Mouse (Mus musculus): ENCODE results near the gene P3h3. TPM values are rescaled to one million over a fixed set of nuclear protein-coding genes. Genes with fewer than 3 reads are reported as not detected.
"Not testable (repeated sequence)": the region's sequence is repeated elsewhere in the genome, so short reads cannot be mapped to it uniquely, and the experiment has no call there.

P3h3 gene
- 59.8 and 61.4 TPM in 2 replicates for polyA plus RNA-seq (2016; fragmentation: Nextera tagmentation; extraction: Ambion mirVana)

DNA sequence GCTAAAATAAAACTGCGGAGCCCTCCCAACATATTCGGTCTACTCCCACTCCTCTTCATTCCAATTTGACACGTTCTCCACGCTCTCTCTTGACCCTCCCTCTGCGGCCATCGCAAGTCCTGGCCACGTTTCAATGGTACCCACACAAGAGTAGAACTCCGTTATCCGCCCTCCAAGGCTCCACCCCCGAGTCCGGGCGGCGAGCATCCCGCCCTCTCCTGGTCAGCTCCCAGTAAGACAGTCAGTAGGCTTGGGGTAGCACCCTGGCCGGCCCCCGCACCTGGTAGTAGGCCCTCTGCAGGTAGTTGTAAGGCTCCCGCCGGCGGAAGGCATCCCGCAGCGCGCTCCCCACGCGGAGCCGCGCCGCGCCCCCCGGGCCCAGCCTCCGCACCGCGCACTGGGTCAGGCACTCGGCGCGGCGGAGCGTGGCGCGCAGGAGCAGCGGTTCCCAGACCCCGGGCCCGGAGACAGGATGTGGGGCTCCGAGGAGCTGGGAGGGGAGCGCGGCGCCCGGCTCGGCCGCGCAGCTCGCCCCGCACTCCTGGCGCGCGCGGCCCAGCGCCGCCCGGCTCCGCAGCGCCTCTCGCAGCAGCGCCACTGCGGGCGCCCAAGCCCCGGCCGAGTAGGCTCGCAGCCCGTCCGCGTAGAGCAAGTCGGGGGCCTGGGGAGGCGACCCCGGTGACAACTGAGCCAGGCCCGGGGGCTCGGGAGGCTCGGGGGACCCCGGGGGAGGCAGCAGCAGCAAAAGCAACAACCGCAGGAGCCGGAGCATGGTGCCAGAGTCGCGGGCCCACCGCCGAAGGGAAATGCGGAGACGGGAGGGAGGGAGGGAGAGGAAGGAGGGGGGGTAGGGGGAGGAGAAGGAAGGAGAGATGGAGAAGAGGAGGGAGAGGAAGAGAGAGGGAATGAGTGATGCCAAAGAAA, at the start of gene P3h3:
Gene P3h3, minus strand, starts transcription at position 837 of the 924 bp plus-strand sequence.
- Histone ChIP-seq H3K9me3 (no peaks in the 10 kb centered on the region), H3K9ac (replicated peaks) (peak within 1 kb of the TSS; percentile 99), H3K4me3 (replicated peaks) (peak within 1 kb of the TSS; percentile 86), H3K4me1 (replicated peaks) (peaks cover 44% of the 10 kb centered on the region), H3K27ac (peak within 1 kb of the TSS; percentile 99), H3K4me2 (peak within 1 kb of the TSS; percentile 80), H3K36me3 (peaks cover 32% of the 10 kb centered on the region), H3K27me3 (peaks cover 12% of the 10 kb centered on the region; the same call in 1 of the 2 replicates)
- under 1% methylated on average over 83 of the region's 86 CpGs for WGBS
- ATAC-seq (ENCODE audit: insufficient number of reproducible peaks, insufficient read depth, low FRiP score, low TSS enrichment, low read depth), result peak; percentile 83

DNA sequence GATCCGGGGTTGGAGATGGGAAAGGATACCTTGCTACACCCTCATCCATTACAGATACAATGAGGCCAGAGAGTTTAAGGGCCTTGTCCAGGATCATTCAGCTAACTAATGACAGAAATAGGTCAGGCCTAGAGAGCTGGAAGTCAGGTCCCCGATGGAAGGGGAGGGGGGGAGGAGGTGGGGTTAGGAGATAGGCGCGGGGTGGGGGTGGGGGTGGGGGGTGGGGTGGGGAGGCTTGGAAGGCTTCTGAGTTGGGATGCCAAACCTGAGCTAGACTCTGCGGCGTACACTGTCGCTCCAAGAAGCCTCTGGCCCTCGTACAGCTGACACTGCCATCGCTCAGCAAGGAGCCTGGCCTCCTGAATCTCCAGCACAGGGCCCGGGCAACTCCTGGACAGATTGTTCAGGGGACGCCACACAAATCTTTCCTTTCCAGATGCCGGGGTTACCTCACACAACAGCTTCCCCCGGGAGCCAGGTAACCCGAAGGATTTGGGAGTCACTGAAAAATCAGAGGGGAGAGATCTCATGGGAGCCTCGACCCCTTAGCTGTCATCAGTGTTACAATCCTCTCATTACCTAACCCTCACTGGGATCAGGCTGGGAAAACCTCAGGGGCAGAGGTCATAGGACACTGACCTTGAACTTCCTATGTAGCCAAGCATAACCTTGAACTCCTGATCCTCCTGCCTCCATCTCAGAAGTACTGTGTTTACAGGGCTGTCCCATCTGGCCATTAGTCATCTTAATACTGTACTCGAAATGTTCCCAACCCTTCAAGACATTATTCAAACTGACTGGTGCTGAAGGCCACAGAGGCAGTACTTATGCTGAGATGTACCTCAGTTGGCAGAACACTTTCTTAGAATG, 47.7 kb upstream of the P3h3 start:
- peak overlapping the region; percentile 69 for H3K4me2 ChIP-seq
- no peak for ATAC-seq (ENCODE audit: insufficient number of reproducible peaks, insufficient read depth, low FRiP score, low TSS enrichment, low read depth)
- no peaks in the 10 kb centered on the region for H3K36me3 ChIP-seq
- H3K9me3 ChIP-seq, result no peaks in the 10 kb centered on the region
- peaks cover 19% of the 10 kb centered on the region for H3K27me3 ChIP-seq
- peaks cover 20% of the 10 kb centered on the region for H3K4me1 ChIP-seq (replicated peaks)
- 36% methylated on average over 15 of the region's 16 CpGs for WGBS
- peak overlapping the region; percentile 48 for H3K4me3 ChIP-seq (replicated peaks)
- peak overlapping the region; percentile 99 for H3K27ac ChIP-seq
- H3K9ac ChIP-seq (replicated peaks), result peak overlapping the region; percentile 80; the same call in 1 of the 2 replicates

DNA sequence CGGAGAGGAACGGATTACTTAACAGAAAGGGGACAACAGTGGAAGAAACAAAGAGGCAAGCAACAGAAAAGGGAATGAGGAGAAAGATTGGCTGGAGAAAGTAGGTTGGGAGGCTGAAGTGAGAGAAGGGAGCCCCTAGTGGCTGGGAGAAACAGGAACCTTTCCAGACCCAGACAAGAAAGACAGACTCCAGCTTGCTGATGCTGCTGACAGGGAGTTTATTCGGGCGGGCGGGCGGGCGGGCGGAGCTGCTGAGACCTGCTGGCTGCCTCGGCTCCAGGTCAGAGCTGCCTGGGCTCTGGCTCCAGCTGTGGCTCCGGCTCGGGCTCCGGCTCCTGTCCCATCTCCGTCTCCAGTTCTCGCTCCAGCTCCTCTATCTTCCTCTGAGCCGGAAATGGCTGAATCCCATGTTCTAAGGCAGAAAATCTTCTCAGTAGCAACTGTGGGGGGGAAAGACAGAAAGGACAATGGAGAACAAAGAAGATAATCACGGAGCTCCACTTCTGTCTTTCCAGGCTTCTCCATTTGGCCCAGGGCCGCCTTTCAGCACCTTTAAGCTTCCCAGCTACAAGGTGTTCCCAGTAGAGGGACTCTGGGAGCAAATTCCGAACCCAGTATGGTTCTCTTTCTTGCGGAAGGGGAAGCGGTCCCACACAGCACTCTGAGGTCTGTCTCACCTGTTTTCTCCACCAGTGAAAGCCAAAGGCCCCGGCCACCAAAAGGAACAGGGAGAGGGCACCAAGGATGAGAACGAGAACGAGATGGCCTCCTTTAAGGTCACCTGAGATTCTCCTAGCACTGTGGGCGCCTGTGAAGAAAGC, 46.8 kb upstream of the P3h3 start:
- peak; percentile 65 for ATAC-seq (ENCODE audit: insufficient number of reproducible peaks, insufficient read depth, low FRiP score, low TSS enrichment, low read depth)
- peak overlapping the region; percentile 99 for H3K27ac ChIP-seq
- no peaks in the 10 kb centered on the region for H3K36me3 ChIP-seq
- 7% methylated on average over 22 of the region's 24 CpGs for WGBS
- peak overlapping the region; percentile 80 for H3K9ac ChIP-seq (replicated peaks)
- H3K27me3 ChIP-seq, result peaks cover 11% of the 10 kb centered on the region
- H3K4me3 ChIP-seq (replicated peaks), result peak overlapping the region; percentile 48
- peak overlapping the region; percentile 69 for H3K4me2 ChIP-seq
- peaks cover 12% of the 10 kb centered on the region for H3K4me1 ChIP-seq (replicated peaks)
- no peaks in the 10 kb centered on the region for H3K9me3 ChIP-seq

DNA sequence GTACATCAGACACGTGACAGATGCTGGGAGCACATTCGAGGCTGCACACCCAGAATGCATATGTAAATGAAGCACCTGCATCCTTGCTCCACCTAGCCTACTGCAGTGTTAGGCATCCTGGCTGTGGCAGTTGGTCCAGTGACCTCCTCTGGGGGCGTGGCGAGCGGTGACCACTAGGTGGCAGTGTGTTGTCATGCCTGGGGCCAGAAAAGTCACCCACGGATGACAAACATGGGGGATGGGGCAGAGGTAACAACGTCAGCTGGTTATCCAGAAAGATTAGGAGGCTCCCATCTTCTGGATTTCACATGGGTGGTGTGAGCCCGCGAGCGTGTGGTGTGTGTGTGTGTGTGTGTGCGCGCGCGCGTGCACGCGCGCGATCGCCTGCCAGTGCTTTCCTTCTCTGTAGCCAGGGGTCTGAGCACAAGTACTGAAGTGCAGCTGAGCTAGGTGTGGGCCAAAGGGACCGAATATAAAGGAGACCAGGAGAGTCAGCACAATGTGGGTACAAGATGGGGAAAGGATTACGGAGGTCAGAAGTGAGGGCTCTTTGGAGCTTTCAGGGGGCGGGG, 46.1 kb upstream of the P3h3 start:
- Histone ChIP-seq H3K4me3 (replicated peaks) (peak overlapping the region; percentile 48), H3K9ac (replicated peaks) (peak overlapping the region; percentile 80), H3K4me1 (replicated peaks) (peaks cover 12% of the 10 kb centered on the region), H3K36me3 (no peaks in the 10 kb centered on the region), H3K27ac (peak overlapping the region; percentile 99), H3K9me3 (no peaks in the 10 kb centered on the region), H3K4me2 (peak overlapping the region; percentile 69), H3K27me3 (peaks cover 7% of the 10 kb centered on the region; the same call in 1 of the 2 replicates)
- peak; percentile 85 for ATAC-seq (ENCODE audit: insufficient number of reproducible peaks, insufficient read depth, low FRiP score, low TSS enrichment, low read depth)
- WGBS, result 0% methylated on average over 23 of the region's 23 CpGs

DNA sequence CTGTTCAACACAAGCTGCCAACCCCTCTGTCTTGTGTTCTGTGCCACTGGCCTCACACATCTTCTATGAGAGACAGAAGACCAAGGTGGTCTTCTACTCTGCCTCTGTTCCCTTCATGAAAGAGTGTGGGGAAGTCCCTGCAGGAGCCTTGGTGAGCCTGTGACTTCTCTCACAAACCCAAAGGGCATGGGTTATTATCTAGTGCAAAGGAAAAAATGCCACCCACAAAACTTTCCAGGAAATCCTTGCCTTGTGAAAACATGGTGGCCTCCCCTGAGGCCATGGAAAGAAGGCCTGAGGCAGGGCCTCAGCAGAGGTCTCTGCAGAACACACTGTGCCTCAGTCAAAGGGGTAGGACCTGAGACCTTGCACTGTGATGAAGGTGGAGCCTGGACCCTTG, 44.3 kb upstream of the P3h3 start:
- Histone ChIP-seq H3K4me2 (no peak overlapping the region), H3K9ac (replicated peaks) (no peak overlapping the region), H3K4me1 (replicated peaks) (peaks cover 12% of the 10 kb centered on the region), H3K27ac (no peak overlapping the region), H3K27me3 (no peaks in the 10 kb centered on the region), H3K36me3 (no peaks in the 10 kb centered on the region), H3K4me3 (replicated peaks) (no peak overlapping the region), H3K9me3 (no peaks in the 10 kb centered on the region)
- no peak for ATAC-seq (ENCODE audit: insufficient number of reproducible peaks, insufficient read depth, low FRiP score, low TSS enrichment, low read depth)

DNA sequence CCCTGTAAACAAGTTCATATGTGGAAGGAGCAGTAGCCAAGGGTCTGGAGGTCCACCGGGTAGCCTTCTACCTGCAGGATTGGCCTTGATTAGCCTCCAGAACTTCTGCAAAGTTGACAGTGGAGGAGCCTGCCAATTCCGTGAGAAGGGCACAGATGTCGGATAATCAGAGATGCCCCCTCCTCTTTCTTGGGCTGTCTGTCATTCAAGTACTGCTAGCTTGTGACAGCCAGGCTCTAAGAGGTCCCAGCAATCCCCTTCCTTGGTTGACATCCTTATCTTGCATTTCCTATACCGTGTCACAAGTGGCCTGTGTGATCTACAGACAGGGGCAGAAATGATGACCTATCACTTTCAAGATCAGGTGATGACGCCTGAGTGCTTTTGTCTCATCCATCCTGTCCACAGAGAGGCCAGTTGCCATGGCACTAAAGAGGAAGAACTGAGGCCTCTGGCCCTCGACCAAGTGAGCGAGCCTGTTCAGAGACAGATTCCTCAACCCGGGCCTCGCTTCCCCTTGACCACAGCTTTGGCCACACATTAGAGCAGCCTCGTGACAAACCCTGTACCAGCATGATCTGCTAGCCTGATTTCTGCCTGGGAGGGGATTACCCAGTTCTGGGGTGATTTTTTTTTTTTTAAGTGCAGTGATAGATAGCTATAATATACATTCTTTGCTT, 43.4 kb upstream of the P3h3 start:
- Histone ChIP-seq H3K27me3 (no peaks in the 10 kb centered on the region), H3K27ac (no peak overlapping the region), H3K4me3 (replicated peaks) (no peak overlapping the region), H3K36me3 (no peaks in the 10 kb centered on the region), H3K4me2 (no peak overlapping the region), H3K4me1 (replicated peaks) (peaks cover 12% of the 10 kb centered on the region), H3K9me3 (no peaks in the 10 kb centered on the region), H3K9ac (replicated peaks) (no peak overlapping the region)
- 59% methylated on average over 10 of the region's 10 CpGs for WGBS
- ATAC-seq (ENCODE audit: insufficient number of reproducible peaks, insufficient read depth, low FRiP score, low TSS enrichment, low read depth), result no peak

DNA sequence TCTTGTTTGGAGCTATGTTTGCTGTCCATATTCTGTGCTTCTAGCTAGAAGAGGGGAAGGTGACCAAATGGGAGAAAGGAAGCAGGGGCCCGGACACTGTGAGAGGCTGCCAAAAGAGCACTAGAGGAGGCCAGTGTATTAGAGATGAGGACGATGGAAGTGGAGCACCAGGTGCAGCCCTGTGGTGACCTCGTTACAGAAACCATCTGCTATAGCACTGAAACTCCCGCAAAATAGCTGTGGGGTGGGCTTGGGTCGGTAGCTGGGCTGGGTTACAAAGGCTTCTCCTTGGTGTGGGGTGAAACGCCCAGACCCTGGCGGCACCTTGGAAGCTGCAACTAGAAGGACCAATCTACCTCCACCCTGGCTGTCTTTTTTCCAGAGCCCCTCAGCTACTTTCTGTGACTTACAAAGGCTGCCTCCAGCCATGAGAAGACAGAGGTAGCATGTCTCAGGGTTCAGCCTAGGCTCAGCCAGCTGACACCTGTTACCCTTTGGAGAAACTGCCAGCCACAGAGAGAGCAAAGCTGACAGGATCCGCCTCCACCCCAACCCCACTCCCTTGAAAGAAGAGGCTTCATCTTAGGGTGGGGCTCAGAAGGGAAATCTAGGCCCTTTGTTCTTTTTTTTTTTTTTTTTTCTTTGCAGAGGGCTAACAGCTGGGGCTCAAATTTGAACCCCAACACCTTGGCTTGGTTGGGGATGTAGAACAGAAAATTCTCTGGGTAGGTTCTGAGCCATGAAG, 42.7 kb upstream of the P3h3 start:
- no peaks in the 10 kb centered on the region for H3K36me3 ChIP-seq
- WGBS, result 45% methylated on average over 8 of the region's 8 CpGs
- ATAC-seq (ENCODE audit: insufficient number of reproducible peaks, insufficient read depth, low FRiP score, low TSS enrichment, low read depth), result no peak
- no peak overlapping the region for H3K9ac ChIP-seq (replicated peaks)
- no peak overlapping the region for H3K4me3 ChIP-seq (replicated peaks)
- no peaks in the 10 kb centered on the region for H3K27me3 ChIP-seq
- no peaks in the 10 kb centered on the region for H3K9me3 ChIP-seq
- H3K27ac ChIP-seq, result no peak overlapping the region
- H3K4me1 ChIP-seq (replicated peaks), result peaks cover 9% of the 10 kb centered on the region
- H3K4me2 ChIP-seq, result no peak overlapping the region

DNA sequence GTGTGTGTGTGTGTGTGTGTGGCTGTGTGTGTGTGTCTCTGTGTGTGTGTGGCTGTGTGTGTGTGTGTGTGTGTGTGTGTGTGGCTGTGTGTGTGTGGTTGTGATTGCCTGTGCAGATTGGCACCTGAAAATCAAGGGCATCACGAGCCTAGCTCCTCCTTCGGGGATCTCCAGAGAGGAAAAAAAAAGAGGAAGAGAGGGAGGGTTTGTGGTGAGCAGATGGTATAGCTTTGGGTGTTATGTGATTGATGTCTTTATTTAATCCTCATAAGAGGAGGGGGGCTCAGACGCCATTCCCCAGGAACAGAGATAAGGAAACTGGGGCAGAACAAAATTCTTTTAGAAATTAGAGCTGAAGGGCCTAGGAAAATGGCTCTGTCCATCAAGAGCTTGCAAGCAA, 40.8 kb upstream of the P3h3 start:
- Histone ChIP-seq H3K9me3 (no peaks in the 10 kb centered on the region), H3K4me3 (replicated peaks) (no peak overlapping the region), H3K4me1 (replicated peaks) (no peaks in the 10 kb centered on the region; the same call in 1 of the 2 replicates), H3K36me3 (no peaks in the 10 kb centered on the region), H3K27ac (no peak overlapping the region), H3K9ac (replicated peaks) (no peak overlapping the region), H3K4me2 (no peak overlapping the region), H3K27me3 (no peaks in the 10 kb centered on the region)
- no peak for ATAC-seq (ENCODE audit: insufficient number of reproducible peaks, insufficient read depth, low FRiP score, low TSS enrichment, low read depth)
- 46% methylated on average over 3 of the region's 3 CpGs for WGBS

DNA sequence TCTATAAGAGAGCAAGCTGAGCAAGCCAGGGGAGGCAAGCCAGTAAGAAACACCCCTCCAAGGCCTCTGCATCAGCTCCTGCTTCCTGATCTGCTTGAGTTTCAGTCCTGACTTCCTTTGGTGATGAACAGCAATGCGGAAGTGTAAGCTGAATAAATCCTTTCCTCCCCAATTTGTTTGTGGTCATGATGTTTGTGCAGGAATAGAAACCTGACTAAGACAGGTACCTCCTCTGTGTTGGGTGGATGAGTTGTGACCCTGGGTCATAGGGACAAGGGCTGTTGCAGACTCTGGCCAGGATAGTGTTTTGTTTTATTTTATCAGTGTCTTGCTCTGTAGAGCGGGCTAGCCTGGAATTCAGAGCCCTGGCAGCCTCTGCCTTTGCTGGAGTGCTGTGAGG, 36.6 kb upstream of the P3h3 start:
- not testable (repeated sequence) for H3K4me2 ChIP-seq; H3K4me3 ChIP-seq (replicated peaks); H3K9me3 ChIP-seq; H3K36me3 ChIP-seq; H3K27me3 ChIP-seq; H3K27ac ChIP-seq; H3K9ac ChIP-seq (replicated peaks); ATAC-seq (ENCODE audit: insufficient number of reproducible peaks, insufficient read depth, low FRiP score, low TSS enrichment, low read depth); H3K4me1 ChIP-seq (replicated peaks)
- 91% methylated on average over 2 of the region's 2 CpGs for WGBS

Measured in limb, embryonic 12.5 days (tissue).